Mouse (Mus musculus) MEL (cell line): ENCODE results near the gene Gm10961. TPM values are rescaled to one million over a fixed set of nuclear protein-coding genes. Genes with fewer than 3 reads are reported as not detected.

Experiments
- DNase-seq: peaks from one replicate; pipeline ENCODE4 v3.0.0; 2011; ENCODE audit warnings: low read depth, low spot score
- H3K27ac ChIP-seq: 2 replicates; pipeline ENCODE4 v1.5.1; 2012; ENCODE audit warnings: low read depth, mild to moderate bottlenecking, control low read depth, low read length, moderate library complexity; ENCODE audit not compliant: control insufficient read depth
- H3K27me3 ChIP-seq, 2 experiments: fragments of 150-350 bp in 1 of 2; sonication (generic) in 1 of 2; 2 replicates each; pipeline ENCODE4 v1.6.1; 2012; ENCODE audit warnings: low read length in 2 of 2, mild to moderate bottlenecking in 2 of 2, improper control_type of control experiment in 1 of 2, moderate library complexity in 1 of 2; ENCODE audit not compliant: insufficient read depth in 2 of 2, control insufficient read depth in 1 of 2
- H3K36me3 ChIP-seq, 2 experiments: 2 replicates each; pipeline ENCODE4 v1.6.1; 2012 to 2014; ENCODE audit warnings: low read length in 2 of 2, improper control_type of control experiment in 1 of 2, inconsistent platforms in 1 of 2, mild to moderate bottlenecking in 1 of 2; ENCODE audit not compliant: insufficient read depth in 2 of 2, control insufficient read depth in 1 of 2
- H3K4me1 ChIP-seq, 2 experiments: fragments of 150-350 bp in 1 of 2; sonication (generic) in 1 of 2; 2 replicates each; pipeline ENCODE4 v1.6.1; 2012; ENCODE audit warnings: low read length in 2 of 2, improper control_type of control experiment in 1 of 2, mild to moderate bottlenecking in 1 of 2; ENCODE audit not compliant: insufficient read depth in 2 of 2, control insufficient read depth in 1 of 2
- H3K4me3 ChIP-seq, 2 experiments: fragments of 150-350 bp in 1 of 2; sonication (generic) in 1 of 2; 2 replicates each; pipeline ENCODE4 v1.5.1; 2012; ENCODE audit warnings: low read depth in 2 of 2, low read length in 2 of 2, mild to moderate bottlenecking in 2 of 2, moderate library complexity in 2 of 2, control low read depth in 1 of 2, improper control_type of control experiment in 1 of 2; ENCODE audit not compliant: control insufficient read depth in 1 of 2, insufficient read depth in 1 of 2
- H3K79me2 ChIP-seq: 2 replicates; pipeline ENCODE4 v1.6.1; 2012; ENCODE audit warnings: mild to moderate bottlenecking, low read length, moderate library complexity; ENCODE audit not compliant: control insufficient read depth, poor library complexity, insufficient read depth
- H3K9ac ChIP-seq: 2 replicates; pipeline ENCODE4 v1.6.1; 2012; ENCODE audit warnings: low read depth, mild to moderate bottlenecking, control low read depth, low read length, moderate library complexity; ENCODE audit not compliant: control insufficient read depth, poor library complexity, severe bottlenecking
- H3K9me3 ChIP-seq: fragments of 150-350 bp; sonication (generic); replicated peaks from 2 replicates; pipeline ENCODE4 v1.6.1; 2012; ENCODE audit warnings: mild to moderate bottlenecking, low read length, improper control_type of control experiment, moderate library complexity; ENCODE audit not compliant: insufficient read depth
- CHD1 ChIP-seq: IDR thresholded peaks from 2 replicates; pipeline ENCODE4 v1.6.1; 2012; ENCODE audit warnings: low read depth, mild to moderate bottlenecking, inconsistent platforms, low read length, improper control_type of control experiment
- CTCF ChIP-seq, 3 experiments: IDR thresholded peaks in 2 of 3; conservative IDR thresholded peaks in 1 of 3; 2 replicates each; pipeline ENCODE4 v1.5.1; 2011 to 2012; ENCODE audit warnings: low read length in 3 of 3, low read depth in 2 of 3, mild to moderate bottlenecking in 2 of 3, improper control_type of control experiment in 1 of 3, inconsistent platforms in 1 of 3, mixed read lengths in 1 of 3, moderate library complexity in 1 of 3; ENCODE audit not compliant: control insufficient read depth in 1 of 3, insufficient read depth in 1 of 3, poor library complexity in 1 of 3, severe bottlenecking in 1 of 3
- E2F4 ChIP-seq: IDR thresholded peaks from 2 replicates; pipeline ENCODE4 v1.6.1; 2011; ENCODE audit warnings: low read depth, low read length, improper control_type of control experiment, borderline replicate concordance
- EP300 ChIP-seq, 2 experiments: IDR thresholded peaks; 2 replicates each; pipeline ENCODE4 v1.6.1; 2011; ENCODE audit warnings: improper control_type of control experiment in 2 of 2, low read length in 2 of 2, low read depth in 1 of 2, mild to moderate bottlenecking in 1 of 2
- ETS1 ChIP-seq: IDR thresholded peaks from 2 replicates; pipeline ENCODE4 v1.6.1; 2012; ENCODE audit warnings: low read depth, mild to moderate bottlenecking, inconsistent platforms, low read length, improper control_type of control experiment, moderate library complexity
- GABPA ChIP-seq: IDR thresholded peaks from 2 replicates; pipeline ENCODE4 v1.6.1; 2012; ENCODE audit warnings: low read depth, mild to moderate bottlenecking, inconsistent platforms, low read length, improper control_type of control experiment, moderate library complexity
- HCFC1 ChIP-seq: IDR thresholded peaks from 2 replicates; pipeline ENCODE4 v1.6.1; 2012; ENCODE audit warnings: low read depth, mild to moderate bottlenecking, inconsistent platforms, low read length, improper control_type of control experiment, moderate library complexity
- JUND ChIP-seq: IDR thresholded peaks from 2 replicates; pipeline ENCODE4 v1.6.1; 2011; ENCODE audit warnings: low read depth, mild to moderate bottlenecking, improper control_type of control experiment, low read length
- KAT2A ChIP-seq: conservative IDR thresholded peaks from 2 replicates; pipeline ENCODE4 v1.6.1; 2012; ENCODE audit warnings: low read depth, low read length, improper control_type of control experiment, inconsistent platforms
- MAFK ChIP-seq: IDR thresholded peaks from 2 replicates; pipeline ENCODE4 v1.6.1; 2011; ENCODE audit warnings: low read depth, mild to moderate bottlenecking, low read length, improper control_type of control experiment, borderline replicate concordance
- MAZ ChIP-seq: IDR thresholded peaks from 2 replicates; pipeline ENCODE4 v1.6.1; 2012; ENCODE audit warnings: low read depth, mild to moderate bottlenecking, inconsistent platforms, low read length, improper control_type of control experiment
- MEF2A ChIP-seq: IDR thresholded peaks from 2 replicates; pipeline ENCODE4 v1.6.1; 2014; ENCODE audit warnings: low read depth, mild to moderate bottlenecking, inconsistent platforms, low read length, improper control_type of control experiment; ENCODE audit not compliant: poor library complexity, insufficient replicate concordance, severe bottlenecking; ENCODE audit errors: extremely low read depth
- MXI1 ChIP-seq: IDR thresholded peaks from 2 replicates; pipeline ENCODE4 v1.6.1; 2011; ENCODE audit warnings: mild to moderate bottlenecking, low read depth, low read length, improper control_type of control experiment
- MYB ChIP-seq: IDR thresholded peaks from 2 replicates; pipeline ENCODE4 v1.6.1; 2011; ENCODE audit warnings: mild to moderate bottlenecking, low read depth, low read length, improper control_type of control experiment
- MYC ChIP-seq: IDR thresholded peaks from 2 replicates; pipeline ENCODE4 v1.6.1; 2011; ENCODE audit warnings: low read depth, mild to moderate bottlenecking, low read length, improper control_type of control experiment, moderate library complexity
- NELFE ChIP-seq: IDR thresholded peaks from 2 replicates; pipeline ENCODE4 v1.6.1; 2011; ENCODE audit warnings: low read depth, low read length, improper control_type of control experiment
- NRF1 ChIP-seq: IDR thresholded peaks from 2 replicates; pipeline ENCODE4 v1.6.1; 2014; ENCODE audit warnings: low read depth, mild to moderate bottlenecking, inconsistent platforms, low read length, improper control_type of control experiment, moderate library complexity; ENCODE audit not compliant: poor library complexity, insufficient read depth, severe bottlenecking
- POLR2A ChIP-seq, 2 experiments: IDR thresholded peaks; 2 replicates each; pipeline ENCODE4 v1.6.1; 2011 to 2012; ENCODE audit warnings: low read length in 2 of 2, mild to moderate bottlenecking in 2 of 2, control low read depth in 1 of 2, improper control_type of control experiment in 1 of 2, low read depth in 1 of 2, moderate library complexity in 1 of 2; ENCODE audit not compliant: control insufficient read depth in 1 of 2, insufficient read depth in 1 of 2, poor library complexity in 1 of 2
- POLR2AphosphoS2 ChIP-seq: IDR thresholded peaks from 2 replicates; pipeline ENCODE4 v1.6.1; 2011; ENCODE audit warnings: low read length, improper control_type of control experiment
- RAD21 ChIP-seq: IDR thresholded peaks from 2 replicates; pipeline ENCODE4 v1.6.1; 2011; ENCODE audit warnings: mild to moderate bottlenecking, low read depth, low read length, improper control_type of control experiment
- TBP ChIP-seq: IDR thresholded peaks from 2 replicates; pipeline ENCODE4 v1.8.0; 2011; ENCODE audit warnings: low read depth, low read length, improper control_type of control experiment
- TCF12 ChIP-seq: IDR thresholded peaks from 2 replicates; pipeline ENCODE4 v1.6.1; 2014; ENCODE audit warnings: low read depth, mild to moderate bottlenecking, inconsistent platforms, low read length, improper control_type of control experiment, moderate library complexity
- UBTF ChIP-seq: IDR thresholded peaks from 2 replicates; pipeline ENCODE4 v1.6.1; 2012; ENCODE audit warnings: low read depth, mild to moderate bottlenecking, inconsistent platforms, low read length, improper control_type of control experiment, moderate library complexity, borderline replicate concordance; ENCODE audit not compliant: insufficient read depth
- USF1 ChIP-seq: IDR thresholded peaks from 2 replicates; pipeline ENCODE4 v1.6.1; 2014; ENCODE audit warnings: low read depth, mild to moderate bottlenecking, inconsistent platforms, low read length, improper control_type of control experiment, moderate library complexity
- USF2 ChIP-seq, 2 experiments: IDR thresholded peaks; 2 replicates each; pipeline ENCODE4 v1.6.1; 2011 to 2012; ENCODE audit warnings: improper control_type of control experiment in 2 of 2, low read length in 2 of 2, borderline replicate concordance in 1 of 2, inconsistent platforms in 1 of 2, low read depth in 1 of 2, mild to moderate bottlenecking in 1 of 2; ENCODE audit not compliant: insufficient read depth in 1 of 2
- ZKSCAN1 ChIP-seq: IDR thresholded peaks from 2 replicates; pipeline ENCODE4 v1.6.1; 2012; ENCODE audit warnings: low read depth, mild to moderate bottlenecking, inconsistent platforms, low read length, improper control_type of control experiment, moderate library complexity
- ZMIZ1 ChIP-seq: IDR thresholded peaks from 2 replicates; pipeline ENCODE4 v1.6.1; 2012; ENCODE audit warnings: low read depth, mild to moderate bottlenecking, inconsistent platforms, low read length, improper control_type of control experiment, moderate library complexity
- ZNF384 ChIP-seq: IDR thresholded peaks from 2 replicates; pipeline ENCODE4 v1.6.1; 2012; ENCODE audit warnings: low read depth, mild to moderate bottlenecking, inconsistent platforms, low read length, improper control_type of control experiment
- polyA plus RNA-seq, 2 experiments: library from polyadenylated mRNA; stranded (reverse) in 1 of 2; unstranded in 1 of 2; fragments of >175 nt in 1 of 2; fragments of >200 nt in 1 of 2; gene quantifications; 2 replicates each; pipeline versions ENCODE4 v1.2.1 to v1.2.4; 2012; ENCODE audit warnings: low replicate concordance in 2 of 2, low read depth in 1 of 2; ENCODE audit not compliant: insufficient read length in 2 of 2, insufficient read depth in 1 of 2, missing spikeins in 1 of 2
- total RNA-seq: library from RNA; depleted of rRNA; stranded (reverse); fragments of 300-350 nt; gene quantifications from 2 replicates; pipeline ENCODE4 v1.2.3, GENCODE M21; 2012

The Gm10961 gene
- total and polyA plus RNA-seq, 3 experiments = not detected

DNA sequence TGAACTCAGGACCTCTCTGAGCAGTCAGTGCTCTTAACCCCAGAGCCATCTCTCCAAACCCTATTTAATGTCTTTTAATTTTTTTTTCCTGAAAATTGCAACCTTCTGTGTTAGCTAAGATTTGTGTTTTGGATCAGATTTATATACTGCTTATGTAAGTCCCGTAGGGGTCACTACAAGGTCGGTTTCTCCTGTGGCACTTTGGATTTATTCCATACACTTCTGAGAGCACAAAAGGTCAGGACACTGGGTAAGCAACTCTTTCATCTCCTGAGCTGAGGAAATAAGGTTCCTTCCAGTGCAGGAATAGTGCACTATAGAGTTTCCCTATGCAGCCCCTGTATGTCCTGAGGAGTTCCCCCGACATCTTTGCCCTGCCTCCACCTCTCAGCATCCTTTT, 24.4 kb downstream of the Gm10961 start:
- Histone ChIP-seq H3K9me3 (no peaks in the 10 kb centered on the region), H3K9ac (no peak overlapping the region)

DNA sequence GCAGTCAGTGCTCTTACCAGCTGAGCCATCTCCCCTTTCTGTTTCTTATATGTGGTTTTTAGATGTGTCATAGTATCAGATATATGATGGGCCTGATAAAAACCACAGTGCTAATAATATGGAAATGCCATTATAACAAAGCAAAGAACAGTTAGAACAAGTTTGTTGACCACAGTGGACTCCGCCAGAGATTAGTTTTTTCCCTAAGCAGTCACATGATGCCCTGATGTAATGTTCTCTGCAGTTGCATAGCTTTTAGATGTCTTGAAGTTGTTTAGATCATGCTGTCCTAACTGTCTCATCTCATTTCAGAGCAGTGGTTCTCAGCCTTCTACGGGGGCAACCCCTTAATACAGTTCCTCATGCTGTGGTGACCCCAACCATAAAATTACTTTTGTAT, 25.0 kb downstream of the Gm10961 start:
- H3K9me3 ChIP-seq = no peaks in the 10 kb centered on the region
- no peak overlapping the region for H3K27ac ChIP-seq
- H3K27me3 ChIP-seq = no peaks in the 10 kb centered on the region
- DNase-seq = peak; percentile 19
- H3K79me2 ChIP-seq = no peaks in the 10 kb centered on the region
- TF ChIP-seq USF1 (peak; percentile 86), EP300 (IDR thresholded peaks at IDR 0.05; ENCODE audit: low read depth in 1 of 2, low read length in 2 of 2) (peak in 1 of 2 experiments; percentile 9; a peak in 1 of 4 replicates), ZNF384 (no peak), TCF12 (no peak), HCFC1 (no peak), MYC (no peak), USF2 (IDR thresholded peaks at IDR 0.05; ENCODE audit: borderline replicate concordance in 1 of 2, insufficient read depth in 1 of 2, low read depth in 1 of 2, low read length in 2 of 2) (peak in 1 of 2 experiments; percentile 46; a peak in 1 of 4 replicates), E2F4 (no peak), NRF1 (no peak), CHD1 (no peak)
- H3K4me3 ChIP-seq = no peak overlapping the region
- peaks cover 0 to 3% of the 10 kb centered on the region in 2 experiments; a peak in 2 of 4 replicates for H3K36me3 ChIP-seq
- H3K9ac ChIP-seq = no peak overlapping the region
- H3K4me1 ChIP-seq = no peaks in the 10 kb centered on the region

More for the DNA sequence above, 24.4 kb downstream of the Gm10961 start:
- Histone ChIP-seq H3K79me2 (no peaks in the 10 kb centered on the region), H3K27ac (no peak overlapping the region), H3K4me3 (no peak overlapping the region), H3K27me3 (no peaks in the 10 kb centered on the region), H3K36me3 (no peaks in the 10 kb centered on the region), H3K4me1 (no peaks in the 10 kb centered on the region)
- DNase-seq = no peak
- TF ChIP-seq ETS1 = no peak
- TF ChIP-seq MEF2A = no peak
- TF ChIP-seq POLR2AphosphoS2 = no peak
- TF ChIP-seq UBTF = no peak
- TF ChIP-seq KAT2A = no peak
- TF ChIP-seq TCF12 = no peak
- TF ChIP-seq NELFE = no peak
- no peak for TF ChIP-seq POLR2A (IDR thresholded peaks at IDR 0.05; ENCODE audit: control insufficient read depth in 1 of 2, insufficient read depth in 1 of 2, low read depth in 1 of 2, low read length in 2 of 2, poor library complexity in 1 of 2)
- no peak for TF ChIP-seq MAZ
- no peak for TF ChIP-seq TBP
- no peak for TF ChIP-seq CTCF (IDR thresholded peaks at IDR 0.05 in 2 of 3, conservative IDR thresholded peaks at IDR 0.05 in 1 of 3; ENCODE audit: control insufficient read depth in 1 of 3, insufficient read depth in 1 of 3, low read depth in 2 of 3, low read length in 3 of 3, poor library complexity in 1 of 3, severe bottlenecking in 1 of 3)
- TF ChIP-seq MAFK = no peak
- TF ChIP-seq ZMIZ1 = no peak
- TF ChIP-seq ZKSCAN1 = no peak
- TF ChIP-seq GABPA = no peak
- TF ChIP-seq MYB = no peak
- no peak for TF ChIP-seq RAD21
- TF ChIP-seq MXI1 = no peak
- no peak for TF ChIP-seq JUND
